Mouse (Mus musculus) heart, postnatal 0 days (tissue): ENCODE measurements around the gene Uvrag.

Experiments used
- CTCF ChIP-seq: IDR thresholded peaks from 2 replicates; pipeline ENCODE4 v1.5.1; 2016; ENCODE audit warnings: antibody characterized with exemption, control low read depth, low read depth
- EP300 ChIP-seq: IDR thresholded peaks from 2 replicates; pipeline ENCODE4 v1.6.1; 2016; ENCODE audit warnings: antibody characterized with exemption, low read depth

- TF ChIP-seq CTCF = no peak
- TF ChIP-seq EP300 = no peak
Observed at GRCm38 (mm10) chr7:99057053-99057630, 83.8 kb downstream of the Uvrag start.
